Mouse (Mus musculus) lung, postnatal 0 days (tissue): ENCODE data around the gene Gatb. TPM values are rescaled to one million over a fixed set of nuclear protein-coding genes. Genes with fewer than 3 reads are reported as not detected.

ENCODE experiments used
- ATAC-seq: fragments of 200-750 bp; cut with Nextera tagmentation; 2 replicates; pipeline ENCODE4 v1.8.0; 2017; ENCODE audit warnings: moderate library complexity
- DNase-seq: peaks from one replicate; pipeline ENCODE4 v3.0.0-alpha.2; 2016; ENCODE audit warnings: low spot score
- H3K27ac ChIP-seq: fragments of 300-500 bp; sonication (generic); 2 replicates; pipeline ENCODE4 v1.5.1; 2014; ENCODE audit warnings: antibody characterized with exemption, mild to moderate bottlenecking, low read length, mixed read lengths
- H3K27me3 ChIP-seq: fragments of 300-500 bp; sonication (generic); replicated peaks from 2 replicates; pipeline ENCODE4 v1.6.1; 2014; ENCODE audit warnings: low read length, mixed read lengths; ENCODE audit not compliant: insufficient read depth
- H3K36me3 ChIP-seq: fragments of 300-500 bp; sonication (generic); 2 replicates; pipeline ENCODE4 v1.6.1; 2014; ENCODE audit warnings: low read length, mixed read lengths; ENCODE audit not compliant: insufficient read depth
- H3K4me1 ChIP-seq: fragments of 300-500 bp; sonication (generic); 2 replicates; pipeline ENCODE4 v1.6.1; 2014; ENCODE audit warnings: antibody characterized with exemption, low read depth, low read length, mixed read lengths; ENCODE audit not compliant: insufficient read depth
- H3K4me2 ChIP-seq: fragments of 300-500 bp; sonication (generic); replicated peaks from 2 replicates; pipeline ENCODE4 v1.6.1; 2014; ENCODE audit warnings: low read depth, mild to moderate bottlenecking, low read length, moderate library complexity, mixed read lengths
- H3K4me3 ChIP-seq: fragments of 300-500 bp; sonication (generic); 2 replicates; pipeline ENCODE4 v1.5.1; 2014; ENCODE audit warnings: low read depth, low read length
- H3K9ac ChIP-seq: fragments of 300-500 bp; sonication (generic); replicated peaks from 2 replicates; pipeline ENCODE4 v1.6.1; 2014; ENCODE audit warnings: low read depth, mild to moderate bottlenecking
- H3K9me3 ChIP-seq: fragments of 300-500 bp; sonication (generic); 2 replicates; pipeline ENCODE4 v1.6.1; 2016; ENCODE audit warnings: low read length, mixed read lengths
- CTCF ChIP-seq: IDR thresholded peaks from 2 replicates; pipeline ENCODE4 v1.5.1; 2016; ENCODE audit warnings: antibody characterized with exemption, mild to moderate bottlenecking
- EP300 ChIP-seq: IDR thresholded peaks from 2 replicates; pipeline ENCODE4 v1.6.1; 2016; ENCODE audit warnings: antibody characterized with exemption, mild to moderate bottlenecking, control low read depth
- WGBS: fragments of 180-500 bp; shearing (Covaris S2); extraction: QIAGEN DNeasy Blood & Tissue Kit; methylation state at CpG from one replicate; pipeline ENCODE4 v1.1.7; 2014; 5-methylcytosine and 5-hydroxymethylcytosine counted together
- polyA plus RNA-seq: library from polyadenylated mRNA; unstranded; fragments of >200 nt; fragmentation: Nextera tagmentation; extraction: Ambion mirVana; gene quantifications from 2 replicates; pipeline ENCODE4 v1.2.1, GENCODE M21; 2015

The Gatb gene
- polyA plus RNA-seq, 1 experiment from 2014 or later: 9.2 TPM

DNA sequence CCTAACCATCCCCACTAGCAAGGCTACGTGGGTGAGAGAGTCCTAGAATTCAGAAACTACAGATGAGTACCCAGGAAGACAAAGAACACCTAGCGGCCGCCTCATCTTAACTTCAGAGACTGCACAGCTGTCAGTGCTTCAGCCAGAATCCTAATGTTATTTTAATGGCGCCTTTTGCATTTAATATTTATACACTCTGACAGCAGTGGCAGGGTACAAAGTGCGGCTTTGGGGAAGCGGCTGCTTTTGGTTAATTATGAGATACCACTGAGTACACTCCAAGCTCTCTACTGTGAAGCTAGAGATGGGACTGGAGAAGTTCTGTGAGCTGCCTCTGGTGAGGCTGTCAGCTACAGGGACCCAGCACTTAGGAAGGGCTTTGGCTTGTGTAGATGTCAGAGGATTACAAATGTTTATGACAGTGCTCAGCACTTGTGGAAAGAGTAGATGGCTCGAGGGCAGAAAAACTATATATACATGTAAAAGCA lies 71.6 kb downstream of the Gatb start:
- Histone ChIP-seq H3K9me3 (no peaks in the 10 kb centered on the region), H3K27ac (no peak overlapping the region), H3K36me3 (no peaks in the 10 kb centered on the region), H3K4me1 (no peaks in the 10 kb centered on the region), H3K4me3 (no peak overlapping the region), H3K4me2 (no peak overlapping the region), H3K9ac (no peak overlapping the region), H3K27me3 (no peaks in the 10 kb centered on the region)
- no peak for TF ChIP-seq EP300
- no peak for TF ChIP-seq CTCF
- ATAC-seq (no peak), DNase-seq (no peak)
- 70% methylated on average over 7 of the region's 7 CpGs for WGBS

DNA sequence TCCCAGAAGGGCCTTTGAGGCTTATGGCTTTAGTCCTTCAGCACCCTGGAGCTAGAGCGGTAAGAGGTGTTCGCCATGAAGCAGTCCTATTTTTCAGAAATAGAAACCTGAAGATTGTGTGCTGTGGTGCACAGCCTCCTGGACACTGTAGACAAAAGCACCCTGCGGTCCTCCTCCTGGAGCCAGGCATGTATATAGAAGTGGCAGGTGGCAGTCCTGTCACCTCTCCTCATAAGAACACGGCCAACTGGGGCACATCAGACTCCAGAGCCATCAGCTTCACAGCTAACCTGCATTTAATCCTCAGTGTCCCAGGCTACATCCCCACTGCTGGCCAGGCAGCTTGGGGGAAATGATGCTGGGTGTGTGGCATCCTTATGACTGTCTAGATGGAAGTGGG lies 75.3 kb downstream of the Gatb start:
- no peak overlapping the region for H3K27ac ChIP-seq
- DNase-seq (no peak), ATAC-seq (no peak)
- H3K4me1 ChIP-seq: no peaks in the 10 kb centered on the region
- H3K27me3 ChIP-seq: no peaks in the 10 kb centered on the region
- 85% methylated on average over 4 of the region's 4 CpGs for WGBS
- H3K36me3 ChIP-seq: no peaks in the 10 kb centered on the region; the same call in 1 of the 2 replicates
- no peak for TF ChIP-seq EP300
- no peak for TF ChIP-seq CTCF
- H3K4me3 ChIP-seq: no peak overlapping the region
- no peak overlapping the region for H3K4me2 ChIP-seq
- H3K9me3 ChIP-seq: no peaks in the 10 kb centered on the region
- H3K9ac ChIP-seq: no peak overlapping the region

DNA sequence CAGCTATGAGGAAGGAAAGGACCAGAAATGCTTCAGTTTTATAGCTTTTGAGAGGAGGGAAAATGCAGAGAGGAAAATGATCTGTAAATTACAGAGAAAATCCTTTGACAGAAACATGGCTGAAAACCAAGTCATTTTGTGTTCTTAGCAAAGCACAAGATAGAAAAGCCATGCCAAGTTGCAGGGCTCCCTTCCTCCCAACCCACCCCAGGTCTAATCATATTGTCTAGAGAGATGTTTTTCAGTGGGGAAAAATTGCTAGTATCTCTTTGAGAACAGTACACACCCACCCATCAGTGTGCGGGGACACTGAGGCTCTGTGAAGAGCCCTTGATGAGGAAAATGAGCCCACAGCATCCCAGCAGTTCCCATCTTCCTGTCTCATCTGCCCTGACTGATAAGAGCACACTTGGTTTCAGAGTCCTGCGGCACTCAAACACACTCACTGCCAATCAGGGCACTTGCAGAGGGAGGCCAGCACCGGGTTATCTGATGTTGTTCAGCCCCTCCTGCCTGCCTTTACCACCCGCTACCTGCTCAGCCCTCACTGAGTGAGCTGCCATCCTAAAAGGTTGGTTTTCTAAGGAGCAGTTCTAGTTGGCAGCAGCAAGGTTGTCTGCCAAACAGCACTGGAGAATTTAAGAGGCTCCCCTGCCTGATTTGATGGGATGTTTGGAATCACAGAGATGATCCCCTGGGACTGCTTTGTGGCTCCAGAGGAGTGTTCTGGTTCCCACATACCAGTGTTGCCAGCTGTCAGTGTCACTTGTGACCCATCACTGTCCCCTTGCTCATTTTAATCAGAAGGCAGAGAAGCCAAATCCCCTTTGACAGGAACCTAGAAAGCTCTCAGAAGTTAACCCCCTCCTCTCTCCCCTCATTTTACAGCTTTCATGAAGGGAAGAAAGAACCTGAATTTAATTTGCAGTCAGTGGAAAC lies 79.1 kb downstream of the Gatb start:
- Histone ChIP-seq H3K9me3 (no peaks in the 10 kb centered on the region), H3K36me3 (no peaks in the 10 kb centered on the region; the same call in 1 of the 2 replicates), H3K4me2 (no peak overlapping the region), H3K4me3 (no peak overlapping the region), H3K4me1 (no peaks in the 10 kb centered on the region), H3K9ac (no peak overlapping the region), H3K27ac (no peak overlapping the region), H3K27me3 (no peaks in the 10 kb centered on the region)
- 51% methylated on average over 4 of the region's 4 CpGs for WGBS
- TF ChIP-seq EP300 (no peak), CTCF (no peak)
- ATAC-seq (no peak), DNase-seq (no peak)

DNA sequence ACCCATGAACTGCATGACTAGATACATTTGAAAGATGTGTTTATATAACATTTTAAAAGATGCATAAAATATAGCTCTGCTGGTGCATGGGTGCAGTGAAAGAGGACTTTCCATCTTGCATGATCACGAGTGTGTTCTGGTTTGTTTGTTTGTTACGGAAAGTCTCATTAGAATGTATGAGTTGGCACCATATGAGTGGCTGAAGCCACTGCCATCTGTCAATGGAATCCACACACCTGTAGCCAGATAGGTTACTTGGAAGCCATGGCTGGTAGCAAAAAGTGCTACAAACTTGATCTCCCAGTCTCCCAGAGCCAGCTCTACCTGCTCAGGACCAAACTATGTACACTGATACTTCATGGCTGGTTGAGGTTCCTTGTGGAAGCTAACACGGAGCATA lies 81.6 kb downstream of the Gatb start:
- Histone ChIP-seq H3K4me3 (no peak overlapping the region), H3K36me3 (no peaks in the 10 kb centered on the region; the same call in 1 of the 2 replicates), H3K9me3 (no peaks in the 10 kb centered on the region), H3K27ac (no peak overlapping the region), H3K4me2 (no peak overlapping the region), H3K27me3 (no peaks in the 10 kb centered on the region), H3K4me1 (no peaks in the 10 kb centered on the region), H3K9ac (no peak overlapping the region)
- 95% methylated on average over 3 of the region's 3 CpGs for WGBS
- no peak for ATAC-seq
- no peak for TF ChIP-seq CTCF
- no peak for DNase-seq

DNA sequence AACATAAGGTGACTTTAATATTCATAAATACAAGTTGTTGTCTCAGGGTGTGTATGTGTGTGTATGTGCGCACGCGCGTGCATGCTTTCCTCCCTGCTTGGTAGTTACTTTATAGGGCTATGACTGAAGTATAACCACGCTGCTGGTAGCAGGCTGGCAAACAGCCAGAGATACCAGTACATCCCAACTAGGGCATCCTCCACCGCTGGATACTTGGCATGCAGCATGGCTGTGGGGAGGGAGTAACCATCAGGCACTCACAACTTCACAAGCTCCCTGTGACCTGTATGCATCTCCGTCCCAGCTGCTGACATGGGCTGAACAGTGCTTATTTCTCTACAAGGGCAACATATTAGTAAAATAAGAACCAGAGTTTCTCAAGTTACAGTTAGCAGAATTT lies 85.8 kb downstream of the Gatb start:
- DNase-seq (no peak), ATAC-seq (no peak)
- Histone ChIP-seq H3K9me3 (no peaks in the 10 kb centered on the region), H3K4me1 (no peaks in the 10 kb centered on the region), H3K27me3 (no peaks in the 10 kb centered on the region), H3K9ac (no peak overlapping the region), H3K4me3 (no peak overlapping the region), H3K27ac (no peak overlapping the region), H3K4me2 (no peak overlapping the region), H3K36me3 (no peaks in the 10 kb centered on the region)
- no peak for TF ChIP-seq EP300
- no peak for TF ChIP-seq CTCF
- WGBS: 89% methylated on average over 7 of the region's 7 CpGs

DNA sequence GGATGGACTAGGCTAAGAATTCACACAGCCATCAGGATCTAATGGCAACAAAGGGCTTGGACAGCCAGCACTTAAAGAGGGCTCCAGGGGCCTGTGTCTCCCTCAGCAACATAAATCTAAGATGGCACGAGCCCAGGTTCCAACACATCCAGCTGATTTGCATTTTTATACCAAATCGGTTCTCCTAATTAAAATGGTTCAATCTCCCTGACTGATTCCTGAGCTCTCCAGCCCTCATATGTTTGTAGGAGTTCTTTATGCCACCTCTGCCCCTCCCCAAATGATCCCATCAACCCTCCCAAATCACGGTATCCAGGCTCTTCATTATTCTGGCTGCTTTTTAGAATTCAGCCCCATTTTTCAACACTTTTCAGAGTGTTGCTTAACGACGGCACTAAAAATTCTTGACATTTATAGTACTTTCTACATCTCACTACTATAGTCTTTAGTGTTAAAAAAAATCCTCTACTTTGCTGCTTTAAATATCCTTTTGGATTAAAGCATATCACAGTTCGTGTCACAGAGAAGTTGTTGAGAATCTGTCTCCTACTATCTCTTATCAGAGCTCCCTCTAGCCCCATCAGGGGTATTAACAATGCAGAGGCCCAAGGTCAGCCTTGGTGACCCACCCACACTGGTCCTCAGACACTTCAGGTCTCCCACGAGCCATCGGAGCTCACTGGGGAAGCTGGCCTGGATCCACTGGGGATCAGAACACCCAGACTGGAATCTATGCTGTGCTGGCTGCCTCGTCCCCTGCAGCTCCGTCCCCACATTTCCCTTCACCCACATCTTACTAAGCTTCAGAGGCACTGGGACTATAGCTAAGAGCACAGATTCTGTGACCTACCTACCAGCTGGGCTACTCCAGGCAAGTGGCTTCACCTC lies 88.3 kb downstream of the Gatb start:
- 62% methylated on average over 10 of the region's 10 CpGs for WGBS
- no peak overlapping the region for H3K27ac ChIP-seq
- no peaks in the 10 kb centered on the region for H3K36me3 ChIP-seq
- no peak for ATAC-seq
- TF ChIP-seq EP300 (no peak), CTCF (no peak)
- H3K4me2 ChIP-seq: no peak overlapping the region
- no peak overlapping the region for H3K4me3 ChIP-seq
- no peaks in the 10 kb centered on the region for H3K9me3 ChIP-seq
- H3K9ac ChIP-seq: no peak overlapping the region
- H3K4me1 ChIP-seq: no peaks in the 10 kb centered on the region
- no peak for DNase-seq
- no peaks in the 10 kb centered on the region for H3K27me3 ChIP-seq
